Mouse (Mus musculus) intestine, embryonic 14.5 days (tissue): ENCODE results near the gene Ubap2. TPM values are rescaled to one million over a fixed set of nuclear protein-coding genes. Genes with fewer than 3 reads are reported as not detected.

Experiments used
- ATAC-seq: fragments of 200-750 bp; cut with Nextera tagmentation; replicated peaks from 2 replicates; pipeline ENCODE4 v1.8.0; 2017; ENCODE audit warnings: low read depth, moderate number of reproducible peaks, moderate TSS enrichment, moderate library complexity; ENCODE audit not compliant: low FRiP score, low TSS enrichment
- DNase-seq: peaks from one replicate; pipeline ENCODE4 v3.0.0-alpha.2; 2018; ENCODE audit warnings: low spot score
- H3K27ac ChIP-seq: fragments of 300-500 bp; sonication (generic); 2 replicates; pipeline ENCODE4 v1.5.1; 2014; ENCODE audit warnings: low read depth, mild to moderate bottlenecking, control low read depth
- H3K27me3 ChIP-seq: fragments of 300-500 bp; sonication (generic); replicated peaks from 2 replicates; pipeline ENCODE4 v1.6.1; 2014; ENCODE audit warnings: low read length, control low read depth; ENCODE audit not compliant: control insufficient read depth, insufficient read depth
- H3K36me3 ChIP-seq: fragments of 300-500 bp; sonication (generic); 2 replicates; pipeline ENCODE4 v1.6.1; 2014; ENCODE audit warnings: low read length, control low read depth; ENCODE audit not compliant: control insufficient read depth, insufficient read depth
- H3K4me1 ChIP-seq: fragments of 300-500 bp; sonication (generic); replicated peaks from 2 replicates; pipeline ENCODE4 v1.6.1; 2014; ENCODE audit warnings: low read length, control low read depth, mixed read lengths; ENCODE audit not compliant: control insufficient read depth, insufficient read depth
- H3K4me2 ChIP-seq: fragments of 300-500 bp; sonication (generic); 2 replicates; pipeline ENCODE4 v1.6.1; 2014; ENCODE audit warnings: low read length
- H3K4me3 ChIP-seq: fragments of 300-500 bp; sonication (generic); 2 replicates; pipeline ENCODE4 v1.5.1; 2014; ENCODE audit warnings: low read depth, low read length, control low read depth, mixed read lengths
- H3K9ac ChIP-seq: fragments of 300-500 bp; sonication (generic); 2 replicates; pipeline ENCODE4 v1.6.1; 2014; ENCODE audit warnings: mild to moderate bottlenecking, low read length
- H3K9me3 ChIP-seq: fragments of 300-500 bp; sonication (generic); 2 replicates; pipeline ENCODE4 v1.6.1; 2016; ENCODE audit warnings: low read length, control low read depth; ENCODE audit not compliant: control insufficient read depth
- WGBS: fragments of 180-500 bp; shearing (Covaris S2); extraction: QIAGEN DNeasy Blood & Tissue Kit; methylation state at CpG from one replicate; pipeline ENCODE4 v1.1.7; 2014; 5-methylcytosine and 5-hydroxymethylcytosine counted together
- polyA plus RNA-seq: library from polyadenylated mRNA; unstranded; fragments of >200 nt; fragmentation: Nextera tagmentation; extraction: Ambion mirVana; gene quantifications from 2 replicates; pipeline ENCODE4 v1.2.1, GENCODE M21; 2014

Gene Ubap2
- polyA plus RNA-seq, 1 experiment from 2014 or later: 55.1 TPM

GRCm38 (mm10) chr4:41196861-41197610 is 77.9 kb downstream of the Ubap2 start:
- Histone ChIP-seq H3K9me3 (no peaks in the 10 kb centered on the region), H3K4me3 (no peak overlapping the region), H3K9ac (no peak overlapping the region), H3K4me2 (no peak overlapping the region), H3K4me1 (no peaks in the 10 kb centered on the region), H3K27me3 (no peaks in the 10 kb centered on the region), H3K36me3 (peaks cover 98% of the 10 kb centered on the region), H3K27ac (no peak overlapping the region)
- DNase-seq: no peak
- WGBS: 55% methylated on average over 3 of the region's 3 CpGs
- no peak for ATAC-seq

- H3K36me3 ChIP-seq: peaks cover 98% of the 10 kb centered on the region
- no peak overlapping the region for H3K4me2 ChIP-seq
- no peak for DNase-seq
- no peak overlapping the region for H3K27ac ChIP-seq
- 90% methylated on average over 15 of the region's 15 CpGs for WGBS
- no peak overlapping the region for H3K4me3 ChIP-seq
- no peaks in the 10 kb centered on the region for H3K27me3 ChIP-seq
- H3K9me3 ChIP-seq: no peaks in the 10 kb centered on the region
- no peak overlapping the region for H3K9ac ChIP-seq
- ATAC-seq: no peak
- no peaks in the 10 kb centered on the region for H3K4me1 ChIP-seq
Measured at GRCm38 (mm10) chr4:41195328-41195727, 79.6 kb downstream of the Ubap2 start.

GRCm38 (mm10) chr4:41192544-41193512 is 82.1 kb downstream of the Ubap2 start:
- Histone ChIP-seq H3K9ac (no peak overlapping the region), H3K27ac (no peak overlapping the region), H3K27me3 (no peaks in the 10 kb centered on the region), H3K4me1 (no peaks in the 10 kb centered on the region), H3K36me3 (peaks cover 93% of the 10 kb centered on the region), H3K4me3 (no peak overlapping the region), H3K9me3 (no peaks in the 10 kb centered on the region), H3K4me2 (no peak overlapping the region)
- ATAC-seq: no peak
- WGBS: 66% methylated on average over 14 of the region's 14 CpGs
- no peak for DNase-seq

GRCm38 (mm10) chr4:41189809-41190208 is 85.1 kb downstream of the Ubap2 start:
- Histone ChIP-seq H3K9ac (no peak overlapping the region), H3K27ac (no peak overlapping the region), H3K27me3 (no peaks in the 10 kb centered on the region), H3K36me3 (peaks cover 78% of the 10 kb centered on the region), H3K4me1 (no peaks in the 10 kb centered on the region), H3K4me2 (no peak overlapping the region), H3K4me3 (no peak overlapping the region), H3K9me3 (no peaks in the 10 kb centered on the region)
- DNase-seq (no peak), ATAC-seq (no peak)
- 78% methylated on average over 2 of the region's 2 CpGs for WGBS

- no peak overlapping the region for H3K27ac ChIP-seq
- H3K27me3 ChIP-seq: no peaks in the 10 kb centered on the region
- 88% methylated on average over 15 of the region's 15 CpGs for WGBS
- H3K4me3 ChIP-seq: no peak overlapping the region
- no peak for ATAC-seq
- no peaks in the 10 kb centered on the region for H3K9me3 ChIP-seq
- H3K4me1 ChIP-seq: no peaks in the 10 kb centered on the region
- H3K4me2 ChIP-seq: no peak overlapping the region
- DNase-seq: no peak
- peaks cover 59% of the 10 kb centered on the region for H3K36me3 ChIP-seq
- H3K9ac ChIP-seq: no peak overlapping the region
Measured at GRCm38 (mm10) chr4:41179825-41180725, 94.9 kb downstream of the Ubap2 start.

GRCm38 (mm10) chr4:41174631-41175030 is 100.3 kb downstream of the Ubap2 start:
- DNase-seq (no peak), ATAC-seq (no peak)
- Histone ChIP-seq H3K9ac (no peak overlapping the region), H3K27me3 (no peaks in the 10 kb centered on the region), H3K4me2 (no peak overlapping the region), H3K4me1 (no peaks in the 10 kb centered on the region), H3K9me3 (no peaks in the 10 kb centered on the region), H3K27ac (no peak overlapping the region), H3K4me3 (no peak overlapping the region), H3K36me3 (peaks cover 49% of the 10 kb centered on the region)
- 84% methylated on average over 2 of the region's 2 CpGs for WGBS

GRCm38 (mm10) chr4:41170970-41171369 is 104.0 kb downstream of the Ubap2 start:
- Histone ChIP-seq H3K9me3 (no peaks in the 10 kb centered on the region), H3K9ac (no peak overlapping the region), H3K27ac (no peak overlapping the region), H3K4me3 (no peak overlapping the region), H3K36me3 (peaks cover 33% of the 10 kb centered on the region), H3K4me1 (no peaks in the 10 kb centered on the region), H3K27me3 (no peaks in the 10 kb centered on the region), H3K4me2 (no peak overlapping the region)
- DNase-seq: no peak
- ATAC-seq: no peak
- WGBS: 83% methylated on average over 2 of the region's 2 CpGs
